Mouse (Mus musculus) cerebellum, adult 2 months (tissue): ENCODE results near the gene Tanc1.

Experiments used
- CTCF ChIP-seq: fragments of 200-500 bp; IDR thresholded peaks from 2 replicates; pipeline ENCODE4 v1.5.1; 2011; ENCODE audit warnings: low read depth, mild to moderate bottlenecking, control low read depth, low read length, moderate library complexity, borderline replicate concordance; ENCODE audit not compliant: insufficient read depth
- POLR2A ChIP-seq: fragments of 200-500 bp; IDR thresholded peaks from 2 replicates; pipeline ENCODE4 v1.6.1; 2011; ENCODE audit warnings: low read length, control low read depth, borderline replicate concordance; ENCODE audit not compliant: insufficient read depth

DNA sequence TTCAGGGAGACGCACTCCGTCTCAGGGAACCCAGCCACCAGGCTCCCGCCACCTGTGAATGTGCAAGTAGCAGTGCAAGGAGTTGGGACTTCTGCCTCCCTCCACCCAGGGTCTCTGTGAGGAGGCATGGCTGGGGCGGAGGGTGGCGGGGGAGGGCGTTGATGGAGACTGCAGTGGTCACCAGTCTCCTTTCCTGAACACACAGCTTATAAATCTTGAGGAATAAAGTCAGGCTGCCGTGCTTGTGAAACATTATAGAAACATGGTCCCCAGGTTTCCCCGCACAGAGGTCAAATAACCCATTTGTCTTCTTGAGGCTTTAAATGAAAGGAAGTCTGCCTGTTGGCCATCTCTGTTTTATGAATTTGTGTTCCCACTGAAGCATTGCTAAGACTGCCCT is 159.9 kb downstream of the Tanc1 start:
- TF ChIP-seq CTCF: no peak
- no peak for TF ChIP-seq POLR2A
